Mouse (Mus musculus) liver, adult 2 months (tissue): ENCODE results near the gene Cnot8.

Experiments
- CTCF ChIP-seq: fragments of 200-500 bp; IDR thresholded peaks from 2 replicates; pipeline ENCODE4 v1.5.1; 2011; ENCODE audit warnings: low read depth, low read length, control low read depth
- POLR2A ChIP-seq: fragments of 200-500 bp; IDR thresholded peaks from 2 replicates; pipeline ENCODE4 v1.6.1; 2011; ENCODE audit warnings: low read length, control low read depth; ENCODE audit not compliant: insufficient read depth; ENCODE audit errors: extremely low read depth

GRCm38 (mm10) chr11:58132026-58132425 is 28.1 kb downstream of the Cnot8 start:
- TF ChIP-seq POLR2A: no peak
- TF ChIP-seq CTCF: no peak
